Mouse (Mus musculus) lung, adult 2 months (tissue): ENCODE measurements around the gene Opn1sw.

ENCODE experiments used
- CTCF ChIP-seq: fragments of 200-500 bp; IDR thresholded peaks from 2 replicates; pipeline ENCODE4 v1.5.1; 2011; ENCODE audit warnings: mild to moderate bottlenecking, low read length, control low read depth; ENCODE audit not compliant: insufficient read depth
- POLR2A ChIP-seq: fragments of 200-500 bp; IDR thresholded peaks from 2 replicates; pipeline ENCODE4 v1.6.1; 2011; ENCODE audit warnings: low read depth, mild to moderate bottlenecking, control low read depth, low read length, borderline replicate concordance; ENCODE audit errors: extremely low read depth

DNA sequence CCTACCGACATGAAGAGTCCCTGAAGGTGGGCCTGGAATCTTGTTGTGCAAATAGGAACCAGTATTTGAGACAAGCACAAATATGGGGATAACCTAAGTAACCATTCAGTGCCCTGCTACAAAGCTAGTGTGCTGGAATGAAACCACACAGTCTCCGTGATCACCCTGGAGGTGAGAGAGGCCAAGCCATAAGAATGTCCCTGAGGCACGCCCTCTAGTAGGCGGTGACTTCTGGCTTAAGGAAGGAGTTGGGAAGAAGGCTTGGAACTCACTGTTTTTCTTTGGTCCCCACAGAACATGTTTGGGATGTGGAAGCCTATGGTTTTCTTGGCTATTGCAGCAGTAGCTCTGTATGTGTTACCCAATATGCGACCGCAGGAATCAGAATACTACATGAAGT, 38.1 kb upstream of the Opn1sw start:
- TF ChIP-seq CTCF (no peak), POLR2A (no peak)
